Mouse (Mus musculus) large intestine, adult 2 months (tissue): ENCODE results near the gene Plekha1. TPM values are rescaled to one million over a fixed set of nuclear protein-coding genes. Genes with fewer than 3 reads are reported as not detected.

Experiments
- DNase-seq: peaks from one replicate; pipeline ENCODE4 v3.0.0-alpha.2; 2012; ENCODE audit warnings: low read depth, low spot score
- WGBS: fragments of 180-500 bp; shearing (Covaris S2); methylation state at CpG from one replicate; pipeline ENCODE4 v1.1.7; 2018; 5-methylcytosine and 5-hydroxymethylcytosine counted together
- polyA plus RNA-seq: library from polyadenylated mRNA; depleted of rRNA; stranded (reverse); fragments of >200 nt; gene quantifications from 2 replicates; pipeline ENCODE4 v1.2.3, GENCODE M21; 2012; rRNA removed

Plekha1 gene
- polyA plus RNA-seq, result 24.4 and 38.2 TPM in 2 replicates

DNA sequence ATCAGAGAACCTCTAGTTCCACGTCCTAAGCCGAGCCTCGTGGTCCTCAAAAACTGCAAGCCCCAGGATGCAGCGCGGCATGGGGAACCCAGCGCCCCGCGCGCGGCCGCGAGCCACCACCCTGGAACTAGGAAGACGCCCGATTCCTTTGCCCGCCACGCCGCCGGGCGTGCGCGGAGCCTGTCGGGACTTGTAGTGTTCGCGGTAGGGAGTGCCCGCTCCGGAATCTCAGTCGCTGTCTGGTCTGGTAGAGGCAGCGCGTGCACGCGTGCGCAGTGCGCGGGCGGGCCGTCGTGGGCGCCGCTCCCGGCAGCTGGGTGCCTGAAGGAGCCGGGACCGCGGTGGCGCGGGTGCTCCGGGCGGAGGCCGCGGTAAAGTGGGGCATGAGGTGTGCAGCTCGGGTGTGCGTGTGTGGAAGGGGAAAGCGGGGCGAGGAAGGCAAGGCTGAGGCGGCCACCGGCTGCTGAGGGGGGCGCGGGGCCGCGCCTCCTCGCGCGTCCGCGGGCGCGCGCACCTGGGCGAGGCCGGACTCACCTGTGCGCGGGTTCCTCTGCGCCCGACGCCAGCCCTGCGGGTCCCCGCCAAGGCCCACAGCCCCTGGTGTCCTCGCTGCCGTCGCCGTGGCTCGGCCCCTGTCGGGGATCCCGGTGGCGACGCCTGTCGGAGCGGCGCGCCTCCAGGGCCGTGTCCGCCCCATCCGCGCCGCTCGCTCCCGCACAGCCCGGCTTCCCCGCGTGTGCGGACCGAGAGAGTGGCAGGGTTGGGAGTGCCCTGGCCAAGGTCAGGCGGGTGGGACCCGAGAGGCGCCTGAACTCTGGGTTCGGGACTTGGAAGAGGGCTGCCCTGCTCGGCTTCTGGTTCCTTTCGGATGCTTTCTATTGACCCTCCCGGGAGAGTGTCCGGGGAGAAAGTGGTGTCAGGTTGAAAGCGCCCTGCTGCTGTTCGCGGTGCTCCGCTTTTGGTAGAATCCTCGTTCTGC is at the start of gene Plekha1:
Plekha1 (plus strand) TSS at position 144 of the 979 bp plus-strand sequence.
- peak; percentile 86 for DNase-seq
- 2% methylated on average over 106 of the region's 114 CpGs for WGBS

DNA sequence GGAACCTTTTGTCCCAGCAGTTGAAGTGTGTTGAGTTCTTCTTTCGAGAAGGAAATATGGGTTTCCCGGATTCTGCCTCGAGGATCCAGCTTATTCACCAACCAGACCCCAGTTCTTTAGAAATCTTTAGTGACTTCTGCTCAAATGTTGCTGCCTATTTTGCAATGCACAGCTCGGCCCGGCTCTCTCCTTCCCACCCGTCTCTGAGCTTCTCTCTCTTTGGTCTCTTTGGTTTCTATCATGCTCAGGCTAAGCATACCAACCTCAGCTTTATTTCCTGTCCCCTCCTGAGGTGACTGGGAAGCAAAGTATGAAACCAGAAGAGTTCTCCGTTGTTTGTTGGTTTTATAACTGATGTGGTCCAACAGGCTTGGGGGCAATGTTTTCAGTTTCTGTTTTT is 49.3 kb upstream of the Plekha1 start:
- DNase-seq, result no peak
- WGBS, result 79% methylated on average over 7 of the region's 7 CpGs

- no peak for DNase-seq
- WGBS, result 79% methylated on average over 5 of the region's 5 CpGs
Measured at GRCm38 (mm10) chr7:130818813-130819212, 46.7 kb upstream of the Plekha1 start.

DNA sequence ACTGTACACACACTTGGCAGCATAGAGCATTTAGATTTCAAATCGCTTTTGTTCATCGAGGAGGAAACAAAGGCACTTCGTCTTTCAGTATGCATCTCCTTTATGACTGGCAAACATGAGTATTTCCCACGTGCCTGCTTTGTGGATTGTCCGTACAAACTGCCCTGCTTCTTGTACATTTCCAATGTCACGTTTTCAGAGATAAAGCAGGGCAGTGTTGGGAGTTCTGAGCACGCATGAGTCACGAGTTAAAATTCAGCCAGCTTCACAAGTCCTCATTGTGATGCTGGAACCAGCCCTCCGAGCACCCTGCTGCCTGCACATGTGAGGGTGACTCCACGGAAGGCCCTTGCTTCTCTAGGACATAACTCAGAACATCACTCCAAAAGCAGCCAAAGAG is 45.9 kb upstream of the Plekha1 start:
- 31% methylated on average over 10 of the region's 10 CpGs for WGBS
- no peak for DNase-seq

- DNase-seq, result no peak
- WGBS, result 62% methylated on average over 9 of the region's 9 CpGs
Measured at GRCm38 (mm10) chr7:130823992-130824391, 41.6 kb upstream of the Plekha1 start.

- WGBS, result 82% methylated on average over 3 of the region's 3 CpGs
- DNase-seq, result no peak
Measured at GRCm38 (mm10) chr7:130826343-130826742, 39.2 kb upstream of the Plekha1 start.

DNA sequence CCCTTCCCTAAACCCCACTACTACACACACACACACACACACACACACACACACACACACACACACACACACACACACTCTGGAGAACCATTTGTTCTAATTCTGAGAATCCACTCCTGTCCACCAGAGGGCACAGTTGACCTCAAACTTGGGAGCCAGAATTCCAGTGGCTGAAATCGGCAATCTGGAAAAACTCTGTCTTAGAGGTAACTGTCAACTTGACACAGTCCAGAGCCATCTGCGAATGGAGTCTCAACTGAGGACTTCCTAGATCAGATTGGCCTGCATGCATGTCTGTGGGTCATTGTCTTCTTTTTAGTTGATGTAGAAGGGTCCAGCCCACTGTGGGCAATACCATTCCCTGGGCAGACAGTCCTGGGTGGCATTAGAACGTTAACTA is 38.1 kb upstream of the Plekha1 start:
- WGBS, result 33% methylated on average over 3 of the region's 3 CpGs
- peak; percentile 48 for DNase-seq

DNA sequence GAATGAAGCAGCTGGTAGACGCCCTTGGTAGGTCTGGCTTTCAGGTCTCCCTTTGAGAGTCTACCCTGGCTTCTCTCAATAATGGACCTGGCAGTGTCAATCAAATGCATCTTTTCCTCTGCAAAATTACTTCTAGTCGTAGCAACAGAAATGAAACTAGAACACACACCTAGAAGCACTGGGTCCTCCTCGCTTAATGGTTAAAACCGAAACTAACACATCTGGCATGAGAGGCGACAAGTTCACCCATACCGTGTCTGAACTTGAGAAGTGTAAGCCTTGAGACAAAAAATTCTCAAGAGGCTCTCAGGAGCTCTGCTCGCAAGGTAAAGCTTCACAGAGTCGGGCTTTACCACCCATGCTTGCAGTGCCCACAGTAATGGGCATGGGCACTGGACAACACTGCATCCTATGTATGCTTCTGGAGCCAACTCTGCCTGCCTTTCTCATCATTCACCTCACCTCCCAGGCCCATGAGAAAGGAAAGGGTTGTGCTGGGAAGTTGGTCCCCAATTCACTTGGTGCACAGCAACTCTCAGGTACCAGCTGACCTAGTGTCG is 37.6 kb upstream of the Plekha1 start:
- 84% methylated on average over 9 of the region's 9 CpGs for WGBS
- DNase-seq, result no peak

GRCm38 (mm10) chr7:130828475-130828874 is 37.1 kb upstream of the Plekha1 start:
- 82% methylated on average over 10 of the region's 10 CpGs for WGBS
- DNase-seq, result no peak

- DNase-seq, result no peak
- WGBS, result 76% methylated on average over 5 of the region's 5 CpGs
Measured at GRCm38 (mm10) chr7:130831586-130831985, 34.0 kb upstream of the Plekha1 start.

DNA sequence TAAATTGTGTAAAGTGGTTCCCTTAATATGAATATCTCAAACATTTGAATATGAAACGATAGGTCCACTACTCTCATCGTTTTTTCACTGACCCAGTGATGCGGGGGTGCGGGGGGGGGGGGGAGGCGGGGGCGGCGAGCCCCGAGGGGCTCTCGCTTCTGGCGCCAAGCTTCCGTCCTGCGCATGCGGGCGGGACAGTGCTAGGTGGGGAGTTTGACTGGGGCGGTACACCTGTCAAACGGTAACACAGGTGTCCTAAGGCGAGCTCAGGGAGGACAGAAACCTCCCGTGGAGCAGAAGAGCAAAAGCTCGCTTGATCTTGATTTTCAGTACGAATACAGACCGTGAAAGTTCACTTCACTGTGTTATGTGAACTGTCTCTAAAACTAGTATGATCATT is 31.3 kb upstream of the Plekha1 start:
- WGBS, result 25% methylated on average over 21 of the region's 21 CpGs
- DNase-seq, result peak; percentile 87

DNA sequence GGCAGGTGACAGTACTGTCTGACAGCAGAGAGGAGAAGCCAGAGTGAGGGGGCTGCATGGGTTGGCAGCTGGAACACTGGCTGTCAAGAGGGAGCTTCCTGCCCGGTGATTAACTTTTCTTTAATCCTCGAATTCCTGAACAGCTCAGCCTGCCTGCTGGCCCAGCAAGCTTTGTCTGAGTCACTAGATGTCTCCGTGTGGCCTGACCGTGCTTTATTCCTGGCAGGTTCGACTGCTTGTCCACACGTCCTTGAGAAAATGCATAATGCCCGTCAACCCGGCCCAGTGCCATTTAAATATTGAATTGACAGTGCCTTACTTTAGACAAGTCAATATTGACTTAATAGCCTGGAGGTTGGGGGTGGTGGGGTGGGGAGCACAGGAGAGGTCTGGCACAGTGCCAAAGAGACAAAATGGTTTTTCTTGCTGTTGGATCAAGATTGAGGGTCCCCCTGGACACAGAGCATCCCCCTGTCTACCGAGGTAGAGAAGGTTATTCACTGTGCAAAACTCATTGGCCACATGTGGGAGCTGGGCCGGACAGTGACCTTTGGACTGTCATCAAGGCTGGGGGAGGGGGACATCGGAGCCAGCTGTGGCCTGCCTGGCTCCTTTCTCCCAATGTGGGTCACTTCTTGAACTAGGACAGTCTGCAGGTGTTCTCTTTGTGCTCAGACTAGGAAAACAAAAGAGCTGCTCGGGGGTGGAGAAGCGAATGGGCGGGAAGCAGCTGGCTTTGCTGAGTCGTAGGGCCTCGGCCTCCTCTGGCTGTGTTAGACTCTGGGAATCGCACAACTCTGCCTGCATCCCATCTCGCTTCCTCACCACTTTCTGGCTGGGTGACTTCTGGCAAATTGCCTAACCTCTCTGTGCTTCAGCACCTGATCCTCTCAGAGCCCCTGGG is 30.3 kb upstream of the Plekha1 start:
- DNase-seq, result no peak
- 13% methylated on average over 18 of the region's 18 CpGs for WGBS

DNA sequence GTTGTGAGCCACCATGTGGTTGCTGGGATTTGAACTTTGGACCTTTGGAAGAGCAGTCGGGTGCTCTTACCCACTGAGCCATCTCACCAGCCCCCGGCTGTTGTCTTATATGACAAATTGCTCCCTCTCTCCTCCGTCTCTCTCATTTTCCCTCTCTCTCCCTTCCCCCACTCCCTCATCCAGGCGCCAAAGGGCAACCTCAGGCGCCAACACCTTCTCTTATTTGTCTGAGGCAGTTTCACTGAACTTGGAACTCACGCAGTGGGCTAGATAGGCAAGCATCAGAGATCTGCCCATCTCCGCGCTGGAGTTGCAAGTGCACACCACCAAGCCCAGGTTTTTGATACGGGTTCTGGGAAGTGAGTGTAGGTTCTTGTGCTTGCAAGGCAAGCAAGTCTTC is 29.5 kb upstream of the Plekha1 start:
- WGBS, result 85% methylated on average over 9 of the region's 9 CpGs
- DNase-seq, result no peak

DNA sequence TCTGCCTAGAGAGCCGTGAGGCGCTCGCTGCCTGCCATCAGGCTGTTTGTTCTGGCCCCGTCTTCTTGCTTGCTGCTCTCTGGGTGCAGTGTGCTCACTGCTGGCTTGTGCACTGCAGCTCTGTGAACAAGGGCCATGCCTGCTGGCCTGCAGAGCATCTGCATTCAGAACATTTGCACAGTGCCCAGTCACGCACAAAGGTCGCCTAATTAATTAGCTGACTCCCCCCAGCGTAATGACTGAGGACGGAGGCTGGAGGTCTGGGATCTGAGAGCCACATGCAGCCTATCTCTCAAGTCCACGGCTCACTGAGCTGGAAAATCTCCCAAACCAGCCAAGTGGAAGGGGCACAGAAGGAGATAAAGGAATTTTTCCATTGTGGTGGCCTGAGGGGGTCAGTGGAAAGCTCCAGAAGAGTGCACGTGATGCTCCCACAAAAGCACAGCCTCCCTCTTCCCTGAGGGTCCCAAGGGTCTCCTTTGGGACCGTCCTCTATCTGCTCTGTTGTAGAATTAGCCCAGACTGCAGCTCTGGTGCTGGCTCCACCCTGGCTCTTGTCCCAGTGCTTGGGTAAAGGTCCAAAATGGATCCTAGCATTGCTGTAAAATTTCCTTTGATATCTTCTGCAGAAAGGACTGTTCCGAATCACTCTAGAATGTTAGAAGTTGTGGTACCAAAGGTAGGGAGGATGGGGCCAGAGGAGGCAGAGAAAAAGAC is 27.5 kb upstream of the Plekha1 start:
- no peak for DNase-seq
- 76% methylated on average over 12 of the region's 12 CpGs for WGBS

DNA sequence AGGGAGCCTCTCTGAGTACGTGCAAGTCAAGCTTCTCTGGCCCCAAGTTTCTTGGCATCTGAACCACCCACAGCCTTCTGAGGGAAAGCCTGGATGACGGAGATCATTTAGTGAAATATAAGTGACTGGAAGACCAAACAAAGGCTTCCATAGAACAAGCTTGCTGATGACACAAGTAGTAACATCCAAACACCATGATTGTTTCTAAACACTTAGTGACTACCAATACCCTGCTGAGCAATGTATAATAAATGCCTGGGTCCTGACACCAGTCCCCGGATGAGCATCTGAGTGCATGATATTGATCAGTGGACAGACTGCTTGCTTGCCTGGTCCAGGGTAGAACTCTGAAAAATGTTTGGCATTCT is 26.9 kb upstream of the Plekha1 start:
- WGBS, result 89% methylated on average over 3 of the region's 3 CpGs
- DNase-seq, result no peak

- WGBS, result 71% methylated on average over 12 of the region's 12 CpGs
- DNase-seq, result no peak
Measured at GRCm38 (mm10) chr7:130839380-130840100, 26.0 kb upstream of the Plekha1 start.

- 84% methylated on average over 17 of the region's 17 CpGs for WGBS
- DNase-seq, result no peak
Measured at GRCm38 (mm10) chr7:130847164-130847718, 18.3 kb upstream of the Plekha1 start.

DNA sequence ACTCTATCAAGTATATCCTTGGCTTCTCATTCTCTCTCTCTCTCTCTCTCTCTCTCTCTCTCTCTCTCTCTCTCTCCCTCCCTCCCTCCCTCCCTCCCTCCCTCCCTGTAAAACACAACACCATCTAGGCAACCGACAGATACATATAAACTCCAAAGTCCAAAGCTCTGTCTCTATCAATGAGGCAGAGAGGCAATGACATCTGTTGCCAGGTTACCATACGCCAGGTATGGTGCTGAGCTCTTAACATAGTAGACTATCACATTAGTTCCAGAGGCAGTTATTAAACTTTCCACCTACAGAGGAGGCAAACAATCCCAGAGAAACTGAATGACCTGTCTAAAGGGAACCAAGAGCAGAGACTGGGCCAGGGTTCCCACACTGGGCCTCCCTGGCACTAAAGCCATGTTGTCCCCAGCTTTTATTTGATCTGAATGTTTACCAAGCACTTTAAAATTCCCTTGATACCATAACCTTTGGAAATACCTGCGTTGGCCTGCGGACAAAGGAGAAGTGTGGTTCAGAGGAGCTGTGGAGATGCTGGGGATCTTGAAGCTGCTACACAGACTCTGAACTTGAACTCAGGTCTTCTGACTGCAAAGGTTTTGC is 10.8 kb upstream of the Plekha1 start:
- WGBS, result 33% methylated on average over 4 of the region's 4 CpGs
- DNase-seq, result no peak
